Mouse (Mus musculus) frontal cortex, adult (tissue): ENCODE data around the gene Cdk14.
A peak's percentile ranks its signal among the peaks of the same experiment; 100 is the strongest.
"Not testable (repeated sequence)": the region's sequence is repeated elsewhere in the genome, so short reads cannot be mapped to it uniquely, and the experiment has no call there.

ENCODE experiments used
- ATAC-seq: cut with Nextera tagmentation; 2 replicates; pipeline ENCODE4 v1.9.2; 2017; ENCODE audit warnings: mild to moderate bottlenecking, moderate library complexity, mixed read lengths; ENCODE audit not compliant: low TSS enrichment

The Cdk14 gene

GRCm38 (mm10) chr5:5264712-5265111 lies 155.4 kb downstream of the Cdk14 start:
- peak; percentile 10; the same call in 1 of the 2 replicates for ATAC-seq

DNA sequence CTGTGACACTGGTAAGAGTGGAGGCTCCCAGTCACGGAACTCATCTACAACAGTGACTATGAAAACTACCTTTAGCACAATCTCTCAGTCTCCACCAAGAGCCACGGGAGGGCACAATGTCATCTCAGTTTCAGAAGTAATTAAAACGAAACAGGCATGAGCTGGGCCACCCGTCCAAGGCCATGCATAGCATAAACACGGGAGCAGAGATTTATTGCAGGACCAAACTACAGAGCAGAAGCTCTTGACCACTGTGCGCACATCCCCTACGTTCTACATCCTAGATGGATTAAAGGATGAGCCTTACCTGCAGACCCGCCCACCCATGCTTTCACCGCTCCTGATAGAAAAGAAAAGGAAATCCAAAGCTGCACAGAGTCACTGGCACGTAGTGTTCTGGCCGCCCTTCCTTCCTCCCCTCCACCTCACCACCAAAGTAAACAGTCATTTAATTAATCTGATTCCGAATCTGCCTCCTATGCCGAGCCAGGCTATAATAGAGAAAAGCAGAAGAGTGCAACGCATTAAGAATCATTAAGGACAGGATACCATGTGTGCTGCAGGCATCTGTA lies 158.3 kb downstream of the Cdk14 start:
- ATAC-seq = no peak

GRCm38 (mm10) chr5:5260966-5261724 lies 159.0 kb downstream of the Cdk14 start:
- ATAC-seq = peak; percentile 29; the same call in 1 of the 2 replicates

GRCm38 (mm10) chr5:5260309-5260708 lies 159.8 kb downstream of the Cdk14 start:
- ATAC-seq = no peak

DNA sequence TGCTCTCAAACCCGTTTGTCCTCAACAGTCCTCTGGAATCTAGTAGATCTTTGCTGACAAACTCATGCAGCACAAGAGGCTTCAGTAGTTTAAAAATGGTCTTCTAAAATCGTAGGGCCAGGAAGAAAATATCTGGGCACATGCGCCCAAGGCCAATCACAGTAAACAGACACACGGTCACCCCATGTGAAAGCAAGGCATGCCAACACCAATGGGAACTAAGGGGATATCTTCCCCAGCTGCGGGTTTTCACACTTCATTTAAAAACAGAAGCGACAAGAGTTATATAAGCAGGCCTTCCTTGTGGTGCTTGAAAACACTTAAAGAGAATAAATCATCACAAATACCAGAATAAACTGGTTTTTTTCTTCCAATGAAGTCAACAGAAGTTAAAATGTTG lies 165.7 kb downstream of the Cdk14 start:
- ATAC-seq = peak; percentile 68

- ATAC-seq = no peak
Observed at GRCm38 (mm10) chr5:5253177-5253576, 166.9 kb downstream of the Cdk14 start.

DNA sequence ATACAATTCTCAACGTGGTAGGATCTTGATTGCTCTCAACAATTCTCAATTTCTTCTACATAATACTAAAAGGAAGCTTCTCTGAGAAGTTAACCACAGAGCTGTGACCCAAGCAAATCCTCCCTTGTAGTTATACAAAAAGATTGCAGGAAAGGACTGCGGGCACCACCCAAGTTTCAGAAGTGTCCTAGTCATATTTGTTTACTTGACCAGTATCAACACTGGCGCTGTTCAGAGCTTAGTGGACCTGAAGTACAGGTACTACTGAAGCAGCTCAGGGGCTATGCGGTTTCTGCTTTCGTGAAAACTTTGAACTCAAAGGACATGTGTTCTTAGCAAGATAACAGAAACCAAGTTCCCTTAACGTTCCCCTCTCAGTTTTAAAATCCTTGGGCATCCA lies 172.4 kb downstream of the Cdk14 start:
- no peak for ATAC-seq

DNA sequence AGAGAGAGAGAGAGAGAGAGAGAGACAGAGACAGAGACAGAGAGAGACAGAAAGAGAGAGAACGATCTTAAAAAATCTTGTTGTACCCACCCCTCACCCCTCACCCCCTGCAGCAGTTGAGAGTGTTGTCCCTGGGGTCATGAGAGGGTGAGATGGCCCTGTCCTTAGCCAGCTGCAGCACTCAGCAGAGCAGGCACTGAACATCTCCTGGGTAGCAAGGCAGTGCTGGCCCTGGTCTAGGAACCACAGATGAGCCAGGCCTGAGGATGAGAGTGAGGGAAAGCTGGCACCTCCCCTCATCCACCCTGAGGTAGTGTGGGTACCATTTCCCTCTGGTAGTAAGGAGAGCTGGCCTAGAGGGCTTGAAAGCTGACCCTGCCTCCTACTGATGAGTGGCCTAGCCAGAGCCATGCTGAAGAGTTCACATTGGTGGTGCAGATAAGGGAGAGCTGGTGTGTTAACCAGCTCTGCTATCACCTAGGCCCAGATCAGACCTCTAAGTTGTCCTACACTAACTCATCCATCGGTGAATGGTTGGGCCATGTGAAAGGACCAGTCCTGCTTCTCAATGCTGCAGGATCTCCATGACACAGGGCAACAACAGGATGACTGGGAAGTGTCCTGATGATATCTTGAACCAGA lies 173.5 kb downstream of the Cdk14 start:
- ATAC-seq = no peak

DNA sequence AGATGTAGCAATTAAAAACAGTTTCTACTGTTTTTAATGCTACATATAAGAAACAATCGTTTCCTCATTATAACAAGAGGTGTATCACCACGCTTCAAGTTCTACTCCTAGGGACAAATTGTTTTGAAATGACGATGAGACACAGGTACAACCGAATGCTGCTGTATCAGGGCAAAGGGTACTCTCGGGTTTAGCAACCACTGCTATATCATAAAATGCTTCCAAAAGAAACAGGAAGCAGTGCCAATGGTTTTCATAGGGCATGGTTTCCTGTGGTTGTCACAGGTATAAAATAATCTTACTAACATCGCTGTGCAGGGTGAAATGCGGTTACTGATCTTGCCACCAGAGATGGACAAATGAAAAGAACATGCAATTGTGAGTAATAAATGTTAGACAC lies 174.9 kb downstream of the Cdk14 start:
- ATAC-seq = no peak

- ATAC-seq = no peak
Observed at GRCm38 (mm10) chr5:5243648-5244047, 176.5 kb downstream of the Cdk14 start.

- no peak for ATAC-seq
Observed at GRCm38 (mm10) chr5:5242704-5243103, 177.4 kb downstream of the Cdk14 start.

DNA sequence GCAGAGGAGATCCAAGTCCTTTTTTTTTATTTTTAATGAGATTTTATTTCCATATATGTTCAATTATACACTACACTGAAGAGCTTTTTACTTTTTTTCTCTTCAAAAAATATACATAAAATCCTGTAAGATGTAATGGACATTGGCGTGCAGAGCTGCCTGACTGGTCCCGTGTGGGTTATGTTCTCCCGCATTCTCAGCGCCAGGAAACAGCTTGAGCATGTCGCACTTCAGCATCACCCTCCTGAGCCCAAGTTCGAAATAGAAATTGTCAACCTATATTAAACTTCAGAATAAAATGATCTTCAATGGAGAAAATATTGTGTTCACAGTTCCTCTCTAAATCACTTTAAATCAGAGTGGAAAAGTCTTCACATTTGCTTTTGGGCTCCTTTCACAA lies 179.0 kb downstream of the Cdk14 start:
- ATAC-seq = peak; percentile 90

GRCm38 (mm10) chr5:5240121-5240520 lies 180.0 kb downstream of the Cdk14 start:
- peak; percentile 50 for ATAC-seq

DNA sequence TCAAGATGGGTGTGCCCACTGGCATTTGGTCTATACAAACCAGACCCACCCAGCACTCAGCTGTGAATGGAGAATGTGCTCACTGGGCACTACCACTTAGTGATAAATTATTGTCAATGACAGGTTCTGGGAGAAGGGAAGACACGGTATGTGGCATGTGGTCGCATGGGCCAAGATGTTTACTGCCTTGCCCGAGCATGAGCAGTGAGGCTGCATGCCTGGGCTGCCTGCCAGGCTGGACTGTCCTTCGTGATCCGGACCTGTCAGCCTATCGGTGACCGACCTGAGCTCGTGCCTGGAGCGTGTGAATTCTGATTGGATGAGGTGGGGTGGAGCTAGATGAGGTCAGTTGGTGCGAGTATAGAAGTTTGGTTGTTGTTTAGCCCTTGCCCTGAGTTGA lies 185.2 kb downstream of the Cdk14 start:
- not testable (repeated sequence) for ATAC-seq

GRCm38 (mm10) chr5:5226966-5227365 lies 193.1 kb downstream of the Cdk14 start:
- ATAC-seq = peak; percentile 64

DNA sequence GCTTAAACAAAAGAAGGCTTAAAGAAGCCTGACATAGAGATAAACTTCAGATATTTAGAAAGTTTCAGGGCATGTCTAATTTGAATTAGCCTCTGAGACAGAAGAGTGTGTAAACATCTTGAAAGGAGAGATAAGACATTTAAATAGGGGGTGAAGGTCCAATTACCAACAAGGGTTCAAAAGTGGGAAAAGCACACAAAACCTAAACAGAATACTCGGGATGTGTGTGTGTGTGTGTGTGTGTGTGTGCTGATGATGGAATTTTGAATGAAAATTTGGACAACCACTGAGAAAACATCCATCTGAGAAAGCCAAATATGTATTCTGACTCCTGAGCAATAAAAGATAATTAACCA lies 208.4 kb downstream of the Cdk14 start:
- ATAC-seq = no peak

DNA sequence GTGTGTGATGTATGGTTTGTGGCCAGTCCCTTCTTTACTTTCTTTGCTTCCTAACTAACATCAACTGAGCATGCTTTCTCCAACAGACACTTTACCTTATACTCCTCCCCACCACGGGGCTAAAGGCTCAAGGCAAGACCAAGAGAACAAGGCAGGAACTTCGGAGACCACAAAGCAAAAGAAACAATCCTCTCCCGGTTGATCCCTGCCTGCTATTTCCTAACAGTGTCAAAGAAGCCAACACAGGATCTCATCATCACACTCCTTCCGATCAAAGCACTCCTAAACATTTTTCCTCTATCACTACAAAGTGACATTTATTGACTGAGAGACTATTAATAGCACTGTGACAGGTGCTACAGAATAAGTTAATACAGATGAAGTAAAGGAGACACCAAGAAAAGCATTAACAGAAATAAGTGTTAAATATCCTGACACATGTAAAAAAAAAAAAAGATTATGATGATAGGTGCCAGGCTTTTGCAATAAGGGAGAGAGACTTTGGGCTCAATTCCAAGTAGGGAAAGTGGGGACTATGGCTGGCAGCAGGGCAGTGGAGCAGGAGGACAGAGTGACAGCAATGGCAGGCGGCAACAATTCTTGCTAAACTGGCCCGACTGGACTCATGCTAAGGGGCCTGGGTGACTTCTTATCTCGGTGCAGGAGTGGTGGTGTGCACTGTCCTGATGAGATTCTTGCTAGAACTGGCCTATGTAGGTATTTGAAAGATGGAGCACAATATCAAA lies 208.9 kb downstream of the Cdk14 start:
- ATAC-seq = no peak

GRCm38 (mm10) chr5:5208016-5208415 lies 212.1 kb downstream of the Cdk14 start:
- peak; percentile 65 for ATAC-seq

- no peak for ATAC-seq
Observed at GRCm38 (mm10) chr5:5206012-5206411, 214.1 kb downstream of the Cdk14 start.

GRCm38 (mm10) chr5:5194562-5195221 lies 225.4 kb downstream of the Cdk14 start:
- ATAC-seq = no peak

- ATAC-seq = no peak
Observed at GRCm38 (mm10) chr5:5189590-5189989, 230.5 kb downstream of the Cdk14 start.
